Mouse (Mus musculus) testis, adult 2 months (tissue): ENCODE data around the gene Sfmbt2.

ENCODE experiments used
- CTCF ChIP-seq: fragments of 200-500 bp; IDR thresholded peaks from 2 replicates; pipeline ENCODE4 v1.5.1; 2012; ENCODE audit warnings: low read depth, mild to moderate bottlenecking, inconsistent platforms, low read length, moderate library complexity; ENCODE audit not compliant: control insufficient read depth, insufficient read depth, insufficient replicate concordance
- POLR2A ChIP-seq: fragments of 200-500 bp; IDR thresholded peaks from 2 replicates; pipeline ENCODE4 v1.6.1; 2012; ENCODE audit warnings: low read depth, mild to moderate bottlenecking, inconsistent platforms, low read length, moderate library complexity; ENCODE audit not compliant: control insufficient read depth

DNA sequence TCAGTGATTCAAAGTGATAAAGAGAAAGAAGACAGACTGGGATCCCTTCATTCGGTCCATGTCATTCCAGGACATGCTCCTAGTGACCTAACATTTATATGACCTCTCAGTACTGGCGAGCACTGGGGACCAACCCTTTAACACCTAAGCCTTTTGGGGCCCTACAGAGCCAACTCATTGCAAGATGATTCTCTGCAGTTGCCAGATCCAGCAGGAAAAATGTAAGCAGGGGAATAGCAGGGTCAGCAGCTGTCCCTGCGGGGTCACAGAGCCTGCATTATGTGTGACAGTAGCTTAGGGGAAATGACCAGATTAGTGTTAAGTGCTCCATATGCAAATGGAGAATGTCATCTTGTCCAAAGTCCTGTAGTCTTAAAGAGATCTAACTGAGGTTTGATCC, 195.2 kb downstream of the Sfmbt2 start:
- TF ChIP-seq CTCF = no peak
- TF ChIP-seq POLR2A = no peak
